Mouse (Mus musculus): ENCODE measurements around the gene Zfp574. TPM values are rescaled to one million over a fixed set of nuclear protein-coding genes. Genes with fewer than 3 reads are reported as not detected.
A peak's percentile ranks its signal among the peaks of the same experiment; 100 is the strongest.

Zfp574 gene
- total RNA-seq, 1 experiment: 18.9 TPM

- no peak for TF ChIP-seq MAFK (IDR thresholded peaks at IDR 0.05; ENCODE audit: insufficient read depth, low read depth, low read length)
- no peak for TF ChIP-seq ZNF384 (IDR thresholded peaks at IDR 0.05; ENCODE audit: low read depth, low read length)
- no peak for TF ChIP-seq ZC3H11A (IDR thresholded peaks at IDR 0.05; ENCODE audit: borderline replicate concordance, low read depth, low read length)
- no peak for TF ChIP-seq CHD2 (IDR thresholded peaks at IDR 0.05; ENCODE audit: low read depth, low read length)
- no peak for TF ChIP-seq HCFC1 (IDR thresholded peaks at IDR 0.05; ENCODE audit: borderline replicate concordance, insufficient read depth, low read length)
- no peaks in the 10 kb centered on the region for H3K9me3 ChIP-seq (ENCODE audit: control insufficient read depth, insufficient read depth, low read depth, low read length)
- in situ Hi-C loops (cut with MboI; ENCODE audit: low sequenced_read_pairs in 2 of 2, unreplicated experiment in 2 of 2): no loop called here
- H3K36me3 ChIP-seq (ENCODE audit: control insufficient read depth, insufficient read depth, low read length, poor library complexity, severe bottlenecking): no peaks in the 10 kb centered on the region
- H3K9ac ChIP-seq (ENCODE audit: insufficient read depth, low read depth, low read length, poor library complexity, severe bottlenecking): peak overlapping the region; percentile 15; the same call in 1 of the 2 replicates
- H3K27ac ChIP-seq (ENCODE audit: insufficient read depth, low read depth, low read length, poor library complexity, severe bottlenecking): no peak overlapping the region
- DNase-seq (ENCODE audit: low read depth, low spot score): no peak
- peak overlapping the region in 1 of 2 experiments; percentile 20; a peak in 1 of 4 replicates for H3K4me3 ChIP-seq (ENCODE audit: insufficient read depth in 1 of 2, low read depth in 1 of 2, low read length in 2 of 2, poor library complexity in 1 of 2, severe bottlenecking in 1 of 2)
- peaks cover 4 to 10% of the 10 kb centered on the region in 2 experiments; a peak in 3 of 4 replicates for H3K4me1 ChIP-seq (ENCODE audit: control insufficient read depth in 2 of 2, insufficient read depth in 2 of 2, low read length in 2 of 2, poor library complexity in 1 of 2)
These were observed 60.1 kb downstream of the Zfp574 start for GRCm38 (mm10) chr7:25132318-25132960.

Other genes with a start within 250 kb of the Zfp574 start
- 4.6 and 6.7 TPM in 2 replicates for gene Gm9844, start 210.4 kb upstream of the Zfp574 start, total RNA-seq (2012; rRNA removed)
- 0.18 TPM in 1 of 2 replicates, not detected in the other for gene Lypd4, start 202.6 kb upstream of the Zfp574 start, total RNA-seq (2012; rRNA removed)
- 0.53 and 0.54 TPM in 2 replicates for gene Dmrtc2, start 202.5 kb upstream of the Zfp574 start, total RNA-seq (2012; rRNA removed)
- gene Rps19, start 188.2 kb upstream of the Zfp574 start, total RNA-seq (2012; rRNA removed): 2,686 and 2,786 TPM in 2 replicates
- gene Cd79a, start 175.2 kb upstream of the Zfp574 start, total RNA-seq (2012; rRNA removed): 1.3 and 1.5 TPM in 2 replicates
- 32.1 and 40.0 TPM in 2 replicates for gene Arhgef1, start 169.7 kb upstream of the Zfp574 start, total RNA-seq (2012; rRNA removed)
- not detected in 2 replicates for gene Gm4881, start 128.1 kb upstream of the Zfp574 start, total RNA-seq (2012; rRNA removed)
- gene Rabac1, start 99.8 kb upstream of the Zfp574 start, total RNA-seq (2012; rRNA removed): 212 and 328 TPM in 2 replicates
- gene Atp1a3, start 66.6 kb upstream of the Zfp574 start, total RNA-seq (2012; rRNA removed): 21.2 and 37.0 TPM in 2 replicates
- 10.0 and 10.7 TPM in 2 replicates for gene Grik5, start 221 bp upstream of the Zfp574 start, total RNA-seq (2012; rRNA removed)
- 2.4 and 2.9 TPM in 2 replicates for gene Pou2f2, start 107.2 kb downstream of the Zfp574 start, total RNA-seq (2012; rRNA removed)
- gene Dedd2, start 148.0 kb downstream of the Zfp574 start, total RNA-seq (2012; rRNA removed): 22.8 and 31.3 TPM in 2 replicates
- gene Zfp526, start 148.9 kb downstream of the Zfp574 start, total RNA-seq (2012; rRNA removed): 5.0 and 5.2 TPM in 2 replicates
- gene Gsk3a, start 165.3 kb downstream of the Zfp574 start, total RNA-seq (2012; rRNA removed): 38.2 and 38.5 TPM in 2 replicates
- gene Erf, start 178.2 kb downstream of the Zfp574 start, total RNA-seq (2012; rRNA removed): 82.2 and 87.1 TPM in 2 replicates
- 68.4 and 72.4 TPM in 2 replicates for gene Cic, start 195.1 kb downstream of the Zfp574 start, total RNA-seq (2012; rRNA removed)
- gene Pafah1b3, start 225.4 kb downstream of the Zfp574 start, total RNA-seq (2012; rRNA removed): 76.5 and 83.2 TPM in 2 replicates
- gene Prr19, start 228.8 kb downstream of the Zfp574 start, total RNA-seq (2012; rRNA removed): 4.3 and 5.7 TPM in 2 replicates
- 1.2 and 1.7 TPM in 2 replicates for gene Tmem145, start 233.5 kb downstream of the Zfp574 start, total RNA-seq (2012; rRNA removed)
- gene Megf8, start 244.6 kb downstream of the Zfp574 start, total RNA-seq (2012; rRNA removed): 47.5 and 69.9 TPM in 2 replicates